Mouse (Mus musculus) lung, postnatal 0 days (tissue): ENCODE measurements at regions not wholly inside any gene's neighbourhood (a gene's known extent, or its start where the extent isn't known, plus 50 kb on each side); places are given as distances from the start of the nearest gene placed in this dataset.

Experiments
- CTCF ChIP-seq: IDR thresholded peaks from 2 replicates; pipeline ENCODE4 v1.5.1; 2016; ENCODE audit warnings: antibody characterized with exemption, mild to moderate bottlenecking
- EP300 ChIP-seq: IDR thresholded peaks from 2 replicates; pipeline ENCODE4 v1.6.1; 2016; ENCODE audit warnings: antibody characterized with exemption, mild to moderate bottlenecking, control low read depth

GRCm38 (mm10) chr3:52702962-52703361 lies 314.1 kb downstream of the Cog6 start:
- TF ChIP-seq CTCF (no peak), EP300 (no peak)
